Mouse (Mus musculus): ENCODE measurements at regions not wholly inside any gene's neighbourhood (a gene's known extent, or its start where the extent isn't known, plus 50 kb on each side); places are given as distances from the start of the nearest gene placed in this dataset.

GRCm38 (mm10) chr12:59834809-59835208 lies 615.3 kb upstream of the Fbxo33 start:
- no peak for DNase-seq (ENCODE audit: low read depth)

DNA sequence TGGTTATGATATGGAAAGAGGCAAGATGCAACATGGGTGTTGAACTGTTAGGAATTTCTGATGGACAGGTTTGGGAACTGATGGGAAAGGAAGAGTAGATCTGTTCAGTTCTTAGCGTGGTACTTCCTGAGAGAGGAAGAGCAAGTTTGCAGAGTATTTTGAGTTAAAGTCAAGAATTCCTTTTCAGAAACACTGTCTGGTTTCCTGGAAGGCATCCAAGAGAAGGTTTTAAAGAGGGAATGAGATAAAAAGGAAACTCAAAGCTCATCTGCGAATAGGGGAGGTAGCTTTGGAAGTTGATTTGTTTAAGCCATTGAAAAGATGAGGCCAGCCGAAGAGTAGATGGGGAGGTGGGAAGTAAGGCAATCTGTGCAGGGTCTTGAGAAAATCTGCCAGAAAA lies 603.4 kb upstream of the Fbxo33 start:
- no peak for DNase-seq (ENCODE audit: low read depth)

DNA sequence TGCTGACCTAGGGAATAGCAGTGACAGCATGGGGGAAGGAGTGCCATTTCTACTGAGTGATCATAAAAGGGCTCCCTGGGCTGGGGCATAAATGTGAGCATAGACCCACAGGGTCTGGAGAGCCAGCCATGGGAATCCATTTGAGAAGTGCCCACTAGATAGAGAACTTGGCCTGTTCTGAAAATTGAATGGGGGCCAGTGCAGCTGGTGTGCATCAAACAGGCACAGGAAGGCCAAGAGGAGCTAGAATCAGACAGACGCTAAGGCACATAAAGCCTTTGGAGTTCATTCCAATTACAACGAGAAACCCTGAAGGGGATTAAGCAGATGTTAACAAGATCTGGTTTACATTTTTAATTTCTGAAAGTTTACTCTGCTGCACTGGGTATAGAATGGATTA lies 602.9 kb upstream of the Fbxo33 start:
- DNase-seq (ENCODE audit: low read depth), result no peak

DNA sequence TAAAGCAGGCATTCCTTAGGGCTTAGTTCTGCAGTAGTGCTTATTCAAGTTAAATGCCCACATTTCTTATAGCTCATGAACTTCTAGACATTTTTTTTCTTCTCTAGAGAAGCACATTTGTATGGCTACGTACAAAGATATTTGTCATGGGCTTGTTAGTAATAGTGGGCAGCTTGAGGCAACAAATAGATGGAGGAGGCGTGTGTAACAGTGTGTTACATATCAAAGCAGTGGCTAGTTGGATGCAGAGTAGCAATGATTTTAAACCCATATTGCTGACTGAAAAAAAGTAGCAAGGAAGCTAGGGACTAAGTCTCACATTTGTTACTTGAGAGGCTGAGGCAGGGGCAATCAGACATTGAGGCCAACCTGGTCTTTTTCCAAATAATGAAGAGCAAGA lies 602.2 kb upstream of the Fbxo33 start:
- no peak for DNase-seq (ENCODE audit: low read depth)

DNA sequence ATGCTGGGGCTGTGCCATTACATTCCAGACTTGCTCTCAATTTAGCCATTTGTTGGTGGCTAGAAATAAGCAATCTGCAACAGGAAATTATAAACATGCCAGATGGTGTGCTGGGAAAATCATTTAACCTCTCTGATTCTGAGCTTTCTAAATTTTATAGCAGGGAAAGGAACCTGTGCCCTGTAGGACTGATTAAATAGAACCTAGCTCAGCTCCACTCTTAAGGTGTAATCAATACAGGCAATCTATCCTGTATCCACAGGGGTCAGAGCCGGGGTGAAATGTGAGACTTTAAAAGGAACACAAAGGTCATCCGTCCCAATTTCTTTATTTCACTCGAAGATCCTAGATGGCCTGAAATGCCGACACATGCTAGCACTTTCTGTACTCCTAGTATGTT lies 596.4 kb upstream of the Fbxo33 start:
- no peak for DNase-seq (ENCODE audit: low read depth)

DNA sequence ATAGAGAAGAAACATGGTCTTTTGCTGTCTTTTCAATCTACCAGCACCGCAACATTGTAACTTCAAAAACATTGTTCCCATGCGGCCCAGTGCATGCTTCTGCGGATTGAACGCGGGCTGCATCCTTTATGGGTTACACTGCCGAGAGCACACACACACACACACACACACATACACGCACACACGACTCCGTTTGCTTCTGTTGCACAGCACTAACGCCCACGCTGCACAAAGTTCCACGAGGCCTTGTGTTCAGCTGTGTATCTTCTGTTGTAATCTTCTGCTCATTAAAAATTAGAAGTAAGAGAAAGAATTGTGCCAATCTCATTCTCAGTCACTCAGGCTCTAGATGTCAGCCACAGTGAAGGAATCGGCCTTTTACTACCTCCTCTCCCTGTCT lies 594.8 kb upstream of the Fbxo33 start:
- DNase-seq (ENCODE audit: low read depth), result no peak

GRCm38 (mm10) chr12:59809224-59809623 lies 589.7 kb upstream of the Fbxo33 start:
- no peak for DNase-seq (ENCODE audit: low read depth)

DNA sequence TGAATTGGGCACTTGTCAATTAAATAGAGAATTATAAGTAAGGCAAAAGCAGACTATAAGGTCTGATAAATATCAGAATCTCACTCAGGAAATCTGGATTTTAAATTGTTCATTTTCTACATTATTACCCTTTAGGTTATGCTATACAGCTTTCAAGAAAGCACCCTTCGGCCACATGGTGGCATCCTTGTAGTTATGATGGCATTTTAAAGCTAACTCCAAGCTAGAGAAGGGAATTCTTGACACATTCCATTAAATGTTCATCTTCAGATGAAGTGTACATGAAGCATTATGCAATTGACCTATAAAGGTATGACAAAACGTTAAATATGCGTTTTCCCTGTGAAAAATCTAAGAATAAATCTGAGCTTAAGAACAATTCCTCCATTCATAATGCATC lies 578.5 kb upstream of the Fbxo33 start:
- no peak for DNase-seq (ENCODE audit: low read depth)

GRCm38 (mm10) chr12:59791473-59791872 lies 571.9 kb upstream of the Fbxo33 start:
- DNase-seq (ENCODE audit: low read depth), result no peak

GRCm38 (mm10) chr12:59786831-59787230 lies 567.3 kb upstream of the Fbxo33 start:
- DNase-seq (ENCODE audit: low read depth), result no peak

DNA sequence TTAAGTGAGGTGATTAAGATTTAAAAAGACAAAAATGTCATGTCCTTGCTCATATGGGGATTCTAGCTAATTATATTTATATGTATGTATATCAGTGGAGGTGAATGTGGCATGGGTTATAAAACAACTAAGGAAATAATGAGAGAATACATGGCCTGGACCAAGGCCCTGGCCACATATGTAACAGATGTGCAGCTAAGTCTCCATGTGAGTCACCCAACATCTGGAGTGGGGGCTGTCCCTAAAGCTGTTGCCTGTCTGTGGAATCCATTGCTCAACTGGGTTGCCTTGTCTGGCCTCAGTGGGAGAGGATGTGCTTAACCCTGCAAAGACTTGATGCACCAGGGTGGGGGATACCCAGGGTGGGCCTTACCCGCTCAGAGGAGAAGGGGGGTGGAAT lies 551.5 kb upstream of the Fbxo33 start:
- DNase-seq (ENCODE audit: low read depth), result no peak

DNA sequence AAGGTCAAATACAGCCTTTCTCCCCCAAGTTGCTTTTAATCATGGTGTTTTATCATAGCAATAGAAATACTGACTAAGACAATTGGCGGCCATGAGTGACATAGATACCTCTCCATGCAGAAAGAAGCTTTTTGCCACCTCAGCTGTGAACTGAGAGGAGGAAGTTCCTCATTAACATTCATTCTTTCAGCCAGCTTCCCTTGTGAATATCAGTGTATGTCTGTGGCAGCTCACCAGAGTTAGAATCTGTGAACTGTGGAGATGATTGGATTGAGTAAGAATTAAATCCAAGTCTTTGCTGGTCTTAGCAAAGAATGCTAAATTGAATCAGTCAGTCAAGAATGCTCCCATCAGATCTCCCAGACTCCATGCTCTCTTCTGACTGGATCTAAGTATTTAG lies 542.7 kb upstream of the Fbxo33 start:
- no peak for DNase-seq (ENCODE audit: low read depth)

- no peak for DNase-seq (ENCODE audit: low read depth)
Measured at GRCm38 (mm10) chr12:59744768-59745167, 525.2 kb upstream of the Fbxo33 start.

GRCm38 (mm10) chr12:59743211-59743610 lies 523.7 kb upstream of the Fbxo33 start:
- no peak for DNase-seq (ENCODE audit: low read depth)

GRCm38 (mm10) chr12:59724951-59725350 lies 505.4 kb upstream of the Fbxo33 start:
- DNase-seq (ENCODE audit: low read depth), result no peak

DNA sequence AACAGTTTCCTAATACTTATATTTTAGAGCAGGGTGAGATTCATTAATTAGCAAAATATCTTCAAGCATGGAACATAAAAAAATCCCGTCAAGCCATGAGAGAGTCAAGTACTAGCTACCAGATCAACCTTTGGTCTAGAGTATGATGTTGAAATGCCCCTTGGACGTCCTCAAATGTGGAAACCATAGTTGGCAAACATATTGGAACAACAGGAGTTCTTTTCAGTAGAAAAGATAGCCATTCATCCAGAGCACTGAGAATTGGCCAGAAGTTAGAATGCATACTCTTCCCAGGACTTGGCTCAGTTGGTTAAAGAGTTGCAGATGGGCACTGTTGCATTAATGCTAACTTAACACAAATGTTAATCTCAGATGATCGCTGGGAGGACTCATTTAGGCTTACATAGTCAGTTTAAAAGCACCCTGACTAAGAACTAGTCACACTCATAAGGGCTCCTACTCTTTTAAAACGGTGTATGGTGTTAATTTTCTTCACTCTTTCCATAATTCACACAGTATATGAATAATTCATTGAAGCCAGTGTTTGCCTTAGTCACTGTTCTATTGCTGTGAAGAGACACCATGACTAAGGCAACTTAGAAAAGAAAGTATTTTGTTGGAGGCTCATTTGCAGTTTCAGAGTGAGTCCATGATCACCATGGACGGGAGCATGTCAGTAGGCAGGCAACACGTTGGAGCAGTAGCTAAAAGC lies 503.1 kb upstream of the Fbxo33 start:
- no peak for DNase-seq (ENCODE audit: low read depth)

GRCm38 (mm10) chr12:59713216-59713615 lies 493.7 kb upstream of the Fbxo33 start:
- no peak for DNase-seq (ENCODE audit: low read depth)

- no peak for DNase-seq (ENCODE audit: low read depth)
Measured at GRCm38 (mm10) chr12:59683235-59683634, 463.7 kb upstream of the Fbxo33 start.

- DNase-seq (ENCODE audit: low read depth), result no peak
Measured at GRCm38 (mm10) chr12:59663161-59663560, 443.6 kb upstream of the Fbxo33 start.

GRCm38 (mm10) chr12:59630678-59631077 lies 411.2 kb upstream of the Fbxo33 start:
- DNase-seq (ENCODE audit: low read depth), result no peak

- no peak for DNase-seq (ENCODE audit: low read depth)
Measured at GRCm38 (mm10) chr12:59623147-59623546, 403.6 kb upstream of the Fbxo33 start.

DNA sequence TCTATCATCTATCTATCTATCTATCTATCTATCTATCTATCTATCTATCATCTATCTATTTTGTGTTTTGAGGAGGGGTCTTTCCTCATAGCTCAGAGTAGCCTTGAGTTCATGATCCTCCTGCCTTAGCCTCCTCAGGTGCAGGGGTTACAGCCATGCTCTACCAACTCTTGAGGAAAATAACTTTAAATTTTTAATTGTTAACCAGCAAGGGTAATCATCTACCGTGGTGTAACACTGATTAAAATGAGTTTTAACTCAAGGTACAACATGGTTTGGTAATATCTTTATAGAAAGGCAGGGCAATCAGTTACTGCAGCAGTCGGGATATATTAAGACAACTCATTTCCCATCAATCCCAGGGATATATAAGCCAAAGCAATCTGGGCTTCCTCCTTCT lies 401.6 kb upstream of the Fbxo33 start:
- no peak for DNase-seq (ENCODE audit: low read depth)

DNA sequence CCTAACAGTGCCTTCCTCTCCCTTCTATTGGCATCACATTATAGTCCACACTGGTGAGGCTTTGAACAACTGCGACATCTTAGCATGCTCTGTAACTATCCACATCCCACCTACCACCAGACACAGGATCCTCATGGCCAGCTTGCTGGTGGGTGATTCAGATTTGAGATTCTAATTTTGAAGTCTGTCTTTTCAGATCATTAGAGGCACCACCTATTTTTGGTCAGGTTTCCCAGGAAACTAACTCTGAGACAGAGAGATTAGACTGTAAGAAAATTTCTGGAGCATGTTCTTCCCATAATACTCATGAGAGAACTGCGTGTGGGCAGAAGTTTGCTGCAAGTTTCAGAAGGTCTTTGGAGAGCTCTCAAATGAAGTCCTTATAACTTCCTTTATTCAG lies 400.8 kb upstream of the Fbxo33 start:
- no peak for DNase-seq (ENCODE audit: low read depth)

- DNase-seq (ENCODE audit: low read depth), result no peak
Measured at GRCm38 (mm10) chr12:59616075-59616474, 396.6 kb upstream of the Fbxo33 start.

DNA sequence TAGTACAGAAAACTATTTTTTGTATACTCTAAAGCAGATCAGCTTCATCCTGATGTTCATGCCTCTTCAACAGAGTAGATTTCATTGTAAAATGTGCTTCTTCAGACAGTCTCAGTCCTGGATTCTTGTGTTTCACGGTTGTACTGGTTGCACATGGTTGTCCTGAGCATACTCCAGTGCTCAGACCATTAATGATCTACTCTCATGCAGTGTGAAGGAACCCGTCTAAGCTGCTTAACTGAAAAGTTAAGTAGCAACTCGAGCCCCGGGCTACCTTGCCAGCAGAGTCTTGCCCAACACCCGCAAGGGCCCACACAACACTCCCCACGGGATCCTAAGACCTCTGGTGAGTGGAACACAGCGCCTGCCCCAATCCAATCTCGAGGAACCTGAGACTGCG lies 380.3 kb upstream of the Fbxo33 start:
- no peak for DNase-seq (ENCODE audit: low read depth)
